Mouse (Mus musculus) MN1 (cell line): ENCODE measurements around the gene Iqcf1.
"Not testable (repeated sequence)": the region's sequence is repeated elsewhere in the genome, so short reads cannot be mapped to it uniquely, and the experiment has no call there.

Experiments
- DNase-seq: peaks from one replicate; pipeline ENCODE4 v3.0.0-alpha.2; 2016; ENCODE audit warnings: low spot score

The Iqcf1 gene

DNA sequence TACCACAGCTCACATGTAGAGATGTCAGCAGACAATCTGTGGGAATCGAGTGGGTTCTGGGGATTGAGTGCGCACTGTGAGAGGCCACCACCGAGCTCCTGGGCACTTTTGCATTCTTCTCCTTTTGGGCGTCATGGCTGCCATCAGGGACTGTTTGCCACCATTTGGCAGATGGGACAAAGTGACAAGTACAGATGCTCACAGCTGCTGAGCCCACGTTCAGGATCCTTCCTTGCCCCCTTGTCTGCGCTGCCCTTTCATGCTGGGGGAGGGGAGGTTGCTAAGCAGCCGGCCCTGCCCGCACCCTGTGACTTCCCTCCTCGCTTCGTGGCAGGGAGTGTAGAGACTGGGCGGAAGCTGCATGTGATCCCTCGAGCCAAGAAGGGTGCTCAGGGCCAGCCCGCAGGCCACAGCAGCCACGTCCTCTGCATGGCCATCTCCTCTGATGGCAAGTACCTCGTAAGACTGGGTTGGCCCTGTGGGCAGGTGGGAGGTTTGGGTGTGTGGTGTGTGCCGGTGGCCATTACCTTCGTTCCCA is 17.1 kb upstream of the Iqcf1 start:
- no peak for DNase-seq

DNA sequence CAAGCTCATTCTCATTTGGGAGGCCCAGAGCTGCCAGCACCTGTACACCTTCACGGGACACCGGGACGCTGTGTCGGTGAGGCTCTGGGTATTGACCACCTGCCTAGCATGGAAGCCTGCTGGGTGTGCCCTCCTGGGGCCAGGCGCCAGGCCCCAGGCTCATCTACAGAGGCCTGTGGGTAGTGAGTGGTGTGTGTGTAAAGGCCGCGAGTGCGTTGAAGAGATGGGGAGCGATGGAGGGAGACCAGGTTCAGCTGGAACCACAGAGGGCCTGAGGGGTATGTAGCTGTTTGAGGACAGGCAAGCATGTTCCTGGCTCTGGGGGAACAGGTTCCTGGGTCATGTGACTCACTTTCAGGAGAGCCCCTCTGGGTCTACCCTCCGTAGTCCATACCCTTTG is 16.6 kb upstream of the Iqcf1 start:
- no peak for DNase-seq

DNA sequence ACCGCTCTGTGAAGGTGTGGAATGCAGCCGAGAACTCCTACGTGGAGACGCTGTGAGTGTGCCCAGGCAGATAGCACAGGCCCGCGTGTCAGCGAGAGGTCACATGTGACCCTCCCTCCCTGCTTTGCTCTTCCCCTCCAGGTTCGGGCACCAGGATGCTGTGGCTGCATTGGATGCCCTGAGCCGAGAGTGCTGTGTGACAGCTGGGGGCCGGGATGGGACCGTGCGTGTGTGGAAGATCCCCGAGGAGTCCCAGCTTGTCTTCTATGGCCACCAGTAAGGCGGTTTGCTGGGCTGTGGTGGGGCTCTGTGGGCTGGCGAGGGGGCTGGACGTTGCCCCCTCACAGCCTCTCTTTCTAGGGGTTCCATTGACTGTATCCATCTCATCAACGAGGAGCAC is 16.2 kb upstream of the Iqcf1 start:
- DNase-seq = no peak

DNA sequence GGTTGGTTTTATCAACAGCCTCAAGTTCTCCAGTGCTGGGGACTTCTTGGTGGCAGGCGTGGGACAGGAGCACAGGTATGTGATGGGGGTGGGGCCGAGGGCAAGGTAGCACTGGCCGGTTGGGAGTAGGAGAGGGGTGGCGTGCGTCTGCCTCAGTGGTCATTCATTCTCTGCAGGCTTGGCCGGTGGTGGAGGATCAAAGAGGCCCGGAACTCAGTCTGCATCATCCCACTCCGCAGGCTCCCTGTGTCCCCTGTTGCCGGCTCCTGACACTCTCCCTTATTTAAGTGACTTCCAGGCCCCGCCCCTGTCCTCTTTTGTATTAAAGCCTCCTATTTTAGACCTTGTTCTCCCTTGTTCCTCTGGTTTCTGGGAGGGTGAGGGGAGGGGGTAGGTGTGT is 14.7 kb upstream of the Iqcf1 start:
- DNase-seq = no peak

DNA sequence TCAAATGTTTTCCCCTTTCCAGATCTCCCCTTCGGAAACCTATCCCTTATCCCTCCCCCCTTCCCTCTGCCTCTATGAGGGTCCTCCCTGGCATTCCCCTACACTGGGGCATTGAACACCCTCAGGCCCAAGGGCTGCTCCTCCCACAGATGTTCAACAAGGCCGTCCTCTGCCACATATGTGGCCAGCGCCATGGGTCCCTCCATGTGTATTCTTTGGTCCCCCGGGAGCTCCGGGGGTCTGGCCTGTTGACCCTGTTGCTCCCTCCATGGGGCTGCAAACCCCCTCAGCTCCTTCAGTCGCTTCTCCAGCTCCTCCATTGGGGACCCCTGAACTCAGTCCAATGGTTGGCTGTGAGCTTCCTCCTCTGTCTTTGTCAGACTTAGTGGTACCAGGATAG is 12.2 kb upstream of the Iqcf1 start:
- DNase-seq = not testable (repeated sequence)

DNA sequence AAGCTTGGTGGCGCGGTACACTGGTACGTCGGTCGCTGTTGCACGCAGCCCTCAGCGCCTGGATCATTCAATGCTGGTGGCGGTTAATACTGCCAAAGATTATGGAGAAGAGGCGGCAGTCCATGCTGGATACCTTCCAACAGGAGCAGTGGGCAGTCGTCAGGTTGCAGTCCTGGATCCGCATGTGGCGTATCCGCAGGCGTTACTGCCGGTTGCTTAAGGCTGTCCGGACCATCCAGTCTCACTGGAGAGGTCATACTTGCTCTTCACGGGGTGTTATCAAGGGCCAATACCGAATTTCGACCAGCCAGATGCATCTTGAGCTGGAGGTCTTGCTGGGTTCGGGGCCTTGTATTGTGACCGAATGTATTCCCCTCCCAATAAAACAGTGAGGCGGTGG is 2.1 kb downstream of the Iqcf1 start:
- DNase-seq = no peak

DNA sequence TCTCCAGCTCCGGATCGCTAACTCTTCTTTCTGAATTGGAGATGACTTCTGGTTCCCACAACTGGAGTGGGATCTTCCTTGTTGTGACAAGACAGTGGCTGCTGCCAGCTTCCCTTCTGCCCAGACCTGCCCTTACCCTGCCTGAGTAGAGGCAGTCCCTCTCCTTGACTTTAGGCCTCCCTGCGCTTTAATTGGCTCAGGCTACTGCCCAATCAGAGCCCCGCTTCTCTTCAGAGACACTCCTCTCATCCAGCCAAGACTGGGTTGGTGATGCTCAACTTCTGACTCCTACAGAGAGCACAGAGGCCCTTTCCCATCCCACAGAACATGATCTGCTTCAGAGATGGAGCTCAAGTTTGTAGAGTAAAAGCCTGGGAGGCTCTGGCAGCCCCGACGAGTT is 4.5 kb downstream of the Iqcf1 start:
- DNase-seq = no peak

DNA sequence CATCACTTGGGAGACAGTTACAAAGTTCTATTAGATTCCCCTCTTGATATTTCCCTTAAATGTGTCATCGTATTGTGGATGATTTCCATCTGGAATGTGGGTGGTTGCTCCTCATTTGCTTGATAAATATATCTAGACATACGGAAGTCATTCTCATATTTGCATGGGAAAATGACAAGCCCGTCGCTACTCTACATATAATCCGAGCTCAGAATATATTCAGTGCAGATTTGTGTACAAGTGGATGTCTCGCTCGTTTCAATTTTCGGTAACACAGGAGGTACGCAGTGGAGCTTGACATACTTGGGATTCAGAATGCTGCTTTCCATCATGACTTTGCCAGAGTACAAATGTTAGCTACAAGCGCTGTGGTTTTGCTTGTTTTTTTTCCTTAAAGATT is 9.6 kb downstream of the Iqcf1 start:
- DNase-seq = no peak

DNA sequence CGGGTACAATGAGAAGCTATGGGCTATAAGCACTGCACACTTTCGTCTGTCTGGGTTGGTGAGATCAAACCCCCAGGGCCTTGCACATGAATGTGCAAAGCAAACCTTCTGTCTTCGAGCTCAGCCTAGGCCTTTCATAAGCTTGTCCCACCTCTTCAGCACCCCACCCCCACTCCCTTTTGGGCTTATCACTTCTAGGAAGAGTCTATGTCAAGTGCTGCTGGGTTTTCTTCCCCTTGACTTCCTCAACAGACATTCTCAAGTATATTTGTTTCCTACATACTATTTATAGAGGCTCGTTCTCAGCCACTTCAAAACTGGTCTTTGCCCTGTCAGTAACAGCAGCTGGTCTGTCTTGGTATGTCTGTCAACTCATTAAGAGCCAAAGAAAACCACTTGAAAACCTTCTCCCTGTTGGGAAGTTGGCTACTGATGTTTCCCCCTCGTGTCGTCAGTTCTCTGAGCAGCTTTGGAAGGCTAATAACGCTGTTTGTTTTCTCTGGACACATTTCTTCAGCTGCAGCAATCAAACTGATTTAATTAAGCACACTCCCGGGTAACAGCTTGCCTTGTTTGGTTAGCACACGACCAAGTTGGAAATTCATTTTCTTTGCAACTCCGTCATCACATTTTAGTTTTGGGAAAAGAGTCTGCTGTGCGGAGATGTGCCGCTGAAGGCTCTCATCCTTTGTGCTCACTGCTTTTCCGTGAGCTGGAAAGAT is 13.1 kb downstream of the Iqcf1 start:
- peak; percentile 69 for DNase-seq

DNA sequence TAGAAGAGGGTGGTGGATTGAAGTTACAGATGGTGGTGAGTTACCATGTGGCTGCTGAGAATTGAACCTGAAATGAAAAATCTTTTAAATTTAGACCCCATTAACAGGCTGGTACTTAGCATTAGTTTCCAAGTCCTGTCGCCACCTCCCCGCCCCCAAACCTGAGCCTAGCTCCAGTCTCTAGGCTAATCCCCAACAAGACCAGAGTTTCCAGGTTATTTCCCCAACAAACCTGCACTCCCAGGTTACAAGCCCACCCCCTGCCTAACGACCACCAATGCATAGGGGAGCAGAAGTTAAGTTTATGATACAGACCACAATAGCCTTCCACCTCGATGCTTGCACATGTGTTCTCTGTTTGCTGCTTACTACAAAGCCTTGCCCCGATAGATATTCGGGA is 13.8 kb downstream of the Iqcf1 start:
- DNase-seq = no peak

DNA sequence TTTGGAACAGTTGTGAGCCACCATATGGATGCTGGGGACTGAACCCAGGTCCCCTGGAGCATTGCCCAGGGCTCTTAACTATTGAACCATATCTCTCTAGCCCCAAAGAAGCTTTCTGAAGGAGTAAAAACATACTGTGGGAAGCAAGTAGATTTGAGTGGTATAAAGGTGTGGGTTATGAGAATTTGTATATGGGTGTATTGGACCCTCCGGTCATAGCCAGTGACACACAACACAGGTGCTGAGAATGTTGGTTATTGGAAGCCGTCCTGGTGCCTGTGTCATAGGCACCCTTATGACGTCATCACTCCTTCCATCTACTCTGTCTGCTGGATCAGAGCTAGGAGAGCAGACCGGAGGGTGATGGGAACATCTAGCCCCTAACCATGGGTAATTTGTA is 14.5 kb downstream of the Iqcf1 start, which contains the start of gene Iqcf5:
TSS of gene Iqcf5 (plus strand) at position 301 of the 400 bp plus-strand sequence.
- DNase-seq = no peak

DNA sequence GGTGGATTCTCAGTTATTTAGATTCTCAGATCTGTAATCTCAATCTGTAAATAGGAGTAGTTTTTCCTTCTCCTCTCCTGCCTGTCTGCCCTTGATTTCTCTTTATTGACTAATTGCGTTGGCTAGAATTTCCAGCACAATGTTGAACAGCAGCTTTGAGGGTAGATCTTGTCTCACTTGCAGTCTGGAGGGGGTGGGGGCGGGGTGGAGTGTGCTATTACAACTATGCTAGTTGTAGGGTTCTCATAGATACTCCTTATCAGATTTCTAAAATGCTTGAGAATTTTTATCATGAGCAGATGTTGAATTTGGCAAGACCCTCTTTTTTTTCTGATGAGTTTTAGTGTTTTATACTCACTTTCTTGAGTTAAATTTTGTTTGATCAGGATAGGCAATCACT is 19.7 kb downstream of the Iqcf1 start:
- no peak for DNase-seq

DNA sequence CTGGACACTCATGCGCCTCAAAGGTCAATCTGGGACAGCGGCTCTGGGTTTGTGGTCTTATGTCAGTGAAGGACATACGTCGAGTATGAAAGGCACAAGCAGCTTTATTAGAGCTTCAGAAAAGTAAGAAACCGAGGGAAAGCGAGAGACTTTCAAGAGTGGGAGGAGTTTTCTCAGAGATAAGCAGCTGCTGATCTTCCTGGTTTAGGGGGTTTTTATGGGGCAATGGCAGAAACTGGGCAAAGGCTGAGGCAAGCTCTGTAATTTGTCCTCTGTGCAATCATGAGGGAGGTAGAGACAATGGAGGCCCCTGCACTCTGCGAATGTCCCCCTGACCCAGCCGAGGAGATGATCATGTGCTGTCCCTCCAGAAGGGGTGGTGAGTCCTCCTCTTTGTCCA is 20.1 kb downstream of the Iqcf1 start:
- DNase-seq = no peak

DNA sequence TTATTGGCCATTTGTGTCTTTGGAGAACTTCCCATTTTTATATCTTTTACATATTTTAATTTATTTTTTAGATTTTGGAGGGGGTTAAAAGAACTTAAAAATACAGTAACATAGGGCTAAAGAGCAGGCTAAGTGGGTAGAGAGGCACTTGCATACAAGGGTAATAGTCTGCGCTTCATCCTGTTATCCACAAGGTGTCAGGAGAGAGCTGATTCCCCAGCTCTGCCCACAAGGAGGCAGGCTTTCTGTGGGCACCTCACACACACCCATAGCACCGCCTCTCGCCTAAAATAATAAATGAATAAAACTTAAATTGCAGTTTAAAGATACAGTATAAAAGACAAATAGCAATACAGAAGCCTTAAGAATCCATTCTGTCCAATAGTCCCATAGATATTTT is 32.1 kb downstream of the Iqcf1 start:
- peak; percentile 49 for DNase-seq

DNA sequence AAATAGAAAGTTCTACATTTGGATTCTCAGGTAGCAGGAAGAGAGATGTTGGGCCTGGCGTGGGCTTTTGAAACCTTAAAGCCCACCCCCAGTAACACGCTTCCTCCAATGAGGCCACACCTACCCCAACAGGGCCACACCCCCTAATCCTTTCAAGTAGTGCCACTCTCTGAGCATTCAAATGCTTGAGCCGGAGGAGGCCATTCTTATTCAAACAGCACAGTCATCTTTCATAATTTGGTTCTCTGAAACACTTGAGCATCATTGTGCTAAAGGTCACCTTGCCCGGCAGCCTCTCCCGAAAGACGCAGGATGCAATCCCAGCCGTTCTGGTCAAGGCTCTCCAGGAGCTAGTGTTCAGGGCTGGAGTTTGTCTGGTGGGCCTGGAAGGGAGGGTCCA is 34.5 kb downstream of the Iqcf1 start:
- DNase-seq = no peak

DNA sequence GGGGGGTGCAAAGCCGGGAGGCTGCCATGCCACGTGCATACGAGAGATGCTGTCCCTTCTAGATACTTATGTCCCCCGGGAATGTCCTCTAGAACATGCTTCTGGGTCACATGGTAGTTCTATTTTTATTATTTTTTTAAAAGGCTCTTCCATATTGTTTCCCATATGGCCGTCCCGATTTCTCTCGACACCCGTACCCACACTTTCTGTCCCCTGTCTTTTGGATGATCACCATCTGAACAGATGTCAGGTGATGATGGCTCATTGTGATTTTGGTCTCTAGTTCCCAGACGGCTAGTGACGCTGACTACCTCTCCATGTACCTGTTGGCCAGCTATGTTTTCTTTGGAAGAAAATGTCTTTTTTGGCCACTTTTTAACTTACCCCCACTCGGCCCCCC is 35.2 kb downstream of the Iqcf1 start:
- DNase-seq = no peak
